17 mouse cellular contexts compared by ENCODE assay signal in genomic region chr6:140516202-140516601, GRCm38 (mm10).
"Had no signal": no experiment of that assay in that cellular context is flagged by ENCODE, and none has a peak within 500 bp of the region (broad histone marks: within the 10 kb centered on the region; RNA-seq: fewer than 3 reads in every experiment).

No protein-coding gene starts in this region.

- ATAC-seq: intestine, postnatal 0 days; liver, postnatal 0 days; midbrain, embryonic 13.5 days had no signal

- H3K9me3 ChIP-seq: limb, embryonic 12.5 days; liver, embryonic 13.5 days; lung, embryonic 15.5 days; midbrain, embryonic 13.5 days; neural tube, embryonic 12.5 days had no signal

- H3K4me3 ChIP-seq: limb, embryonic 12.5 days; liver, embryonic 13.5 days; lung, embryonic 15.5 days; midbrain, embryonic 13.5 days; neural tube, embryonic 12.5 days had no signal

- H3K4me2 ChIP-seq: limb, embryonic 12.5 days; liver, embryonic 13.5 days; lung, embryonic 15.5 days; midbrain, embryonic 13.5 days; neural tube, embryonic 12.5 days had no signal

- H3K27me3 ChIP-seq: limb, embryonic 12.5 days; liver, embryonic 13.5 days; lung, embryonic 15.5 days; midbrain, embryonic 13.5 days; neural tube, embryonic 12.5 days had no signal

- DNase-seq: kidney, adult 8-10 months; kidney, postnatal 25 days; layer of hippocampus, adult 9-11 months; liver; liver, embryonic 13.5 days; liver, postnatal 0 days; lung, postnatal 14 days; right cerebral cortex, postnatal 25 days; thymus, adult 2 months; thymus, postnatal 25 days had no signal

- H3K27ac ChIP-seq: limb, embryonic 12.5 days; liver, embryonic 13.5 days; macrophage; midbrain, embryonic 13.5 days; neural tube, embryonic 12.5 days; stomach, postnatal 0 days had no signal

- H3K9ac ChIP-seq: limb, embryonic 12.5 days; liver, embryonic 13.5 days; liver, postnatal 0 days; lung, embryonic 15.5 days; midbrain, embryonic 13.5 days; neural tube, embryonic 12.5 days had no signal

- H3K36me3 ChIP-seq: limb, embryonic 12.5 days; liver, embryonic 13.5 days; lung, embryonic 15.5 days; midbrain, embryonic 13.5 days; neural tube, embryonic 12.5 days had no signal
